Mouse (Mus musculus) C2C12 (cell line): ENCODE data around the gene Mrgpra6. TPM values are rescaled to one million over a fixed set of nuclear protein-coding genes. Genes with fewer than 3 reads are reported as not detected.

Experiments used
- H3K27me3 ChIP-seq: one replicate; pipeline ENCODE4 v1.6.1; 2011; ENCODE audit not compliant: control insufficient read depth, insufficient read depth, insufficient read length
- H3K36me3 ChIP-seq: one replicate; pipeline ENCODE4 v1.6.1; 2011; ENCODE audit not compliant: control insufficient read depth, insufficient read depth
- H3K4me3 ChIP-seq: one replicate; pipeline ENCODE4 v1.5.1; 2011; ENCODE audit warnings: mild to moderate bottlenecking, control low read depth; ENCODE audit not compliant: poor library complexity, insufficient read depth, severe bottlenecking
- H3K79me2 ChIP-seq: one replicate; pipeline ENCODE4 v1.6.1; 2011; ENCODE audit not compliant: control insufficient read depth, insufficient read depth
- H3K79me3 ChIP-seq: one replicate; pipeline ENCODE4 v1.6.1; 2011; ENCODE audit warnings: low read depth, control low read depth
- H3ac ChIP-seq: one replicate; pipeline ENCODE3; 2011; ENCODE audit warnings: low read depth; ENCODE audit not compliant: control insufficient read depth, insufficient read length
- CEBPB ChIP-seq: IDR thresholded peaks from one replicate; pipeline ENCODE4 v1.6.1; 2011; ENCODE audit warnings: low read depth, mild to moderate bottlenecking, control low read depth, moderate library complexity
- CTCF ChIP-seq: IDR thresholded peaks from one replicate; pipeline ENCODE4 v1.5.1; 2011; ENCODE audit not compliant: control insufficient read depth, insufficient read depth, insufficient read length
- FOSL1 ChIP-seq: IDR thresholded peaks from one replicate; pipeline ENCODE4 v1.8.0; 2011; ENCODE audit warnings: mild to moderate bottlenecking, low read length; ENCODE audit not compliant: poor library complexity, insufficient read depth, severe bottlenecking
- MAX ChIP-seq: IDR thresholded peaks from one replicate; pipeline ENCODE4 v1.6.1; 2011; ENCODE audit warnings: mild to moderate bottlenecking, control low read depth
- MYOD1 ChIP-seq: IDR thresholded peaks from one replicate; pipeline ENCODE4 v1.6.1; 2011; ENCODE audit warnings: low read depth; ENCODE audit not compliant: control insufficient read depth, insufficient read length
- MYOG ChIP-seq: IDR thresholded peaks from one replicate; pipeline ENCODE4 v1.6.1; 2011; ENCODE audit not compliant: control insufficient read depth, insufficient read length; ENCODE audit errors: extremely low read depth
- USF1 ChIP-seq: IDR thresholded peaks from one replicate; pipeline ENCODE4 v1.6.1; 2011; ENCODE audit warnings: low read depth, mild to moderate bottlenecking, control low read depth, moderate library complexity
- polyA plus RNA-seq: library from polyadenylated mRNA; unstranded; fragments of >200 nt; fragmentation: generic; extraction: Trizol; gene quantifications from one replicate; pipeline ENCODE4 v1.2.1, GENCODE M21; 2012; ENCODE audit warnings: missing spikeins

Gene Mrgpra6
- polyA plus RNA-seq, 1 experiment: not detected

DNA sequence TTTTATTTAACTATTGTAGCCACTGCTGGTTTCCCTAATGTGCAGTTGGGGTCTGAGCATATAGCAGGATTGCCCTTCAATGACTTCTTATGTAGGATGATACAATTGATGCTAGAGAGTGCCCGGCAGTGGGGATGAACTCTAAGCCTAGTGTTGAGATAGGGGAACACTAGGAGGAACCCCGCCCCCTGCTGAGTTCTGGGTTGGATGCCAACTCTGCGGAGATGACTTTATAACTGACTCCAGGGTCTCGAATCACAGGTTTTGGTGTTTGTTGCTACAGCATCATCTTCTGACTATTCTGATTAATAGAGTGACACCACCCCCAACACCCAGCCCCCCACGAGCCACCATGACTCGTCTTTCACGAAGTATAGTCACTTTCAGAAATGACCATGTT, 56.4 kb downstream of the Mrgpra6 start:
- Histone ChIP-seq H3K79me2 (no peaks in the 10 kb centered on the region), H3K36me3 (no peaks in the 10 kb centered on the region), H3K27me3 (peaks cover 4% of the 10 kb centered on the region), H3K79me3 (no peaks in the 10 kb centered on the region), H3K4me3 (no peak overlapping the region), H3ac (no peak overlapping the region)
- TF ChIP-seq FOSL1 (no peak), USF1 (no peak), CEBPB (no peak), MAX (no peak), MYOD1 (no peak), CTCF (no peak), MYOG (no peak)

- Histone ChIP-seq H3K4me3 (no peak overlapping the region), H3K79me2 (no peaks in the 10 kb centered on the region), H3K36me3 (no peaks in the 10 kb centered on the region), H3K79me3 (no peaks in the 10 kb centered on the region), H3K27me3 (no peaks in the 10 kb centered on the region), H3ac (no peak overlapping the region)
- TF ChIP-seq CEBPB: no peak
- TF ChIP-seq USF1: no peak
- no peak for TF ChIP-seq MYOD1
- no peak for TF ChIP-seq FOSL1
- no peak for TF ChIP-seq CTCF
- no peak for TF ChIP-seq MYOG
- TF ChIP-seq MAX: no peak
Measured at GRCm38 (mm10) chr7:47146034-47146812, 58.5 kb downstream of the Mrgpra6 start.

DNA sequence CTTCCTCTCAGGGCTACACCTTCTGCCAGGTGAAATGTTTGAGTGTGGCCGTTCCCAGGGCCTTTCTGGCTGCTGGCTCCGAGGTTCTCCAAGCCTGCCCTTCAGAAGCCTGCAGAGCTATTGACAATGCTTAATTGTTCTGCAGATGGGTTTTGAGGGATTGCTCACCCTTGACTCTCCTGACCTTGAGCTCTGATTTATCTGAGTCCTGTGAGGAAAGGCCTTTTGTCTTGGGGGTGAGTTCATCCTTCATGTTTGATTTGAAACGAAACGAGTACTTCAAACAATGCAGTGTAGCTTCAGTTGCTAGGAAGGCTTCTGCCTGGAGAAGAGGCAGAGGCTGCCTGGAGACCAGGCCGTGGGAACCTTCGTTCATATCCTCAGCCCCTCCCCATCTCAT, 60.4 kb downstream of the Mrgpra6 start:
- Histone ChIP-seq H3K79me2 (no peaks in the 10 kb centered on the region), H3K79me3 (no peaks in the 10 kb centered on the region), H3K36me3 (no peaks in the 10 kb centered on the region), H3K4me3 (no peak overlapping the region), H3K27me3 (no peaks in the 10 kb centered on the region), H3ac (no peak overlapping the region)
- TF ChIP-seq CTCF (no peak), CEBPB (no peak), MYOG (no peak), FOSL1 (no peak), MYOD1 (no peak), USF1 (no peak), MAX (no peak)

- no peak overlapping the region for H3ac ChIP-seq
- no peaks in the 10 kb centered on the region for H3K27me3 ChIP-seq
- no peaks in the 10 kb centered on the region for H3K36me3 ChIP-seq
- no peaks in the 10 kb centered on the region for H3K79me2 ChIP-seq
- no peaks in the 10 kb centered on the region for H3K79me3 ChIP-seq
- TF ChIP-seq MYOD1: no peak
- no peak for TF ChIP-seq CTCF
- TF ChIP-seq MAX: no peak
- no peak overlapping the region for H3K4me3 ChIP-seq
Measured at GRCm38 (mm10) chr7:47139823-47140325, 64.8 kb downstream of the Mrgpra6 start.

Other genes starting within 250 kb of the Mrgpra6 start
- 5.0 TPM for gene Uevld, start 246.4 kb downstream of the Mrgpra6 start, polyA plus RNA-seq
- not detected for gene Gm9999, start 221.3 kb downstream of the Mrgpra6 start, polyA plus RNA-seq
- 5.3 TPM for gene Spty2d1, start 196.5 kb downstream of the Mrgpra6 start, polyA plus RNA-seq
- gene Tmem86a, start 154.3 kb downstream of the Mrgpra6 start, polyA plus RNA-seq: 6.8 TPM
- 0.16 TPM for gene Ptpn5, start 71.2 kb downstream of the Mrgpra6 start, polyA plus RNA-seq
- not detected for gene Mrgpra9, start 47.9 kb upstream of the Mrgpra6 start, polyA plus RNA-seq
- gene Mrgpra1, start 149.3 kb upstream of the Mrgpra6 start, polyA plus RNA-seq: not detected
- gene Mrgpra2a, start 247.2 kb upstream of the Mrgpra6 start, polyA plus RNA-seq: not detected